Mouse (Mus musculus): ENCODE results near the gene Chga. TPM values are rescaled to one million over a fixed set of nuclear protein-coding genes. Genes with fewer than 3 reads are reported as not detected.

The Chga gene
- total RNA-seq, 2 experiments from 2014 or later: 123 to 138 TPM

DNA sequence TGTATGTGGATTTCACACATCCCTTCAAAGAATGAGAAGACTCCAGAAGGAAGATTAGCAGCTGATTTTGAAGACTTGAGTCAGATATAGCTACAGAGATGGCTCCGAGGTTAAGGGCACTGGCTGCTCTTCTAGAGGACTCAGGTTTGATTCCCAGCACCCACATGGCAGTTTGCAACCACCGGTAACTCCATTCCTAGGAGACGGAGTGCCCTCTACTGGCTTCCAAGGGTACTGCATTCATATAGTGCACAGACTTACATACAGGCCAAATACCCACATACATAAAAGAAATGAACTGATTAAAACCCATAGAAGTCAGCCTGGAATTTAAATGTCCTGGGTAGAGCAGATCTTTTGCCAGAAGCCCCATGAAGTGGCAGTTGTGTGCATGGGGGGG is 43.8 kb downstream of the Chga start:
- DNase-seq (ENCODE audit: low spot score in 2 of 2): no peak

DNA sequence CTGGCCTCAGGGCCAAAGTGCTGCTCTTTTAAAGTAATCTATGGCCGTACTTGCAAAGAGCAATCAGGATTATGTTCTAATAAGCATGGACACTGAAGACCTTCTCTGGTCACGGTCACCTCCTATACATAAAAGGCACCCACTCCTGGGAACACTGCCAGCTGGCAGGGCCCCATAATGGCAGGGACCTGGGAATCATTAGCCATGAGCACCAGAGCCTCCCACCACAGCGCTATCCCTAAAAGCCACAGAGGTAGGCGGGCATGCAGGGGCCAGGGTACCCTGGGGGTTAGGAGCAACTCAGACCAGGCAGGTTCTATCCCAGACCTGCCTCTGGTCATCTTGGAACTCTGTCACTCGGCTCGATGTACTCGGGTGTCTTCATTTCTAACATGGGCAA is 45.0 kb downstream of the Chga start:
- DNase-seq (ENCODE audit: low spot score in 2 of 2): no peak

DNA sequence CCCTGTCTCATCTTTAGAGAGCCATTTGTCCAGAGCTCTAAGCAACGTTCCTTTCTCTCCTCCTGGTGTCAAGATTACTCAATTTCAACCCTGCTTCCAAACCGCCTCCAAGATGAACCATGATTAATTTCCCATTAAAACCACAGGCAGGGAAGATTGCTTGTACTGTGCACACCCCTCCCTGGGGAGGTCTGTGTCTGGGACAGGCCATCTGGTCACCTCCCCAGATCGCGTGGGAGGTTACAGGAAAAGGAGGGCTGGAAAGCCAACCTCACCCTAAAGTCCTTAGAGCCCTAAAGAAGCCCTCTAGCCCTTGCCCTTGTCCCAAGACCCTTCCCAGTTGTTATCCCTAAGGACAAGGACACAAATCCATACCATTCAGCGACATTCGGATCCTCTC is 45.6 kb downstream of the Chga start:
- DNase-seq (ENCODE audit: low spot score in 2 of 2): no peak

DNA sequence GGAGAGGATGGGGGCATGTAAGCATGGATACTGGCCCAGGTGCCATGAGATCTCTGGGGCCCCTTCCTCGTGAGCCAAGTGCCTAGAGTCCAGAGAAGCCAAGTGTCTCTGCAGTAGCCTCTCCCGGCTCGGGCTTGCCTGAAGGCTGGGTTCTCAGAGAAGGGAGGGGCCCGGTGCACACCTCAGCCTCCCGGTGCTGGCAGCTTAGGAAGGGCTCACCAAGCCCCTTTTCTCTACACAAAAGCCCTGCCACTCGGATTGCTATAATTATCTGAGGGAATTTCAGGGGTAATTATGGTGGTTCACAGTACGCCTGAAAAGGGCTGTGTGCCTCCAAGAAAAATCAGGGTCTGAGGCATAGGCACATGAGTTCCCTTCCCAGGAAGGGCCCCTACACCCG is 47.1 kb downstream of the Chga start:
- no peak for DNase-seq (ENCODE audit: low spot score in 2 of 2)

DNA sequence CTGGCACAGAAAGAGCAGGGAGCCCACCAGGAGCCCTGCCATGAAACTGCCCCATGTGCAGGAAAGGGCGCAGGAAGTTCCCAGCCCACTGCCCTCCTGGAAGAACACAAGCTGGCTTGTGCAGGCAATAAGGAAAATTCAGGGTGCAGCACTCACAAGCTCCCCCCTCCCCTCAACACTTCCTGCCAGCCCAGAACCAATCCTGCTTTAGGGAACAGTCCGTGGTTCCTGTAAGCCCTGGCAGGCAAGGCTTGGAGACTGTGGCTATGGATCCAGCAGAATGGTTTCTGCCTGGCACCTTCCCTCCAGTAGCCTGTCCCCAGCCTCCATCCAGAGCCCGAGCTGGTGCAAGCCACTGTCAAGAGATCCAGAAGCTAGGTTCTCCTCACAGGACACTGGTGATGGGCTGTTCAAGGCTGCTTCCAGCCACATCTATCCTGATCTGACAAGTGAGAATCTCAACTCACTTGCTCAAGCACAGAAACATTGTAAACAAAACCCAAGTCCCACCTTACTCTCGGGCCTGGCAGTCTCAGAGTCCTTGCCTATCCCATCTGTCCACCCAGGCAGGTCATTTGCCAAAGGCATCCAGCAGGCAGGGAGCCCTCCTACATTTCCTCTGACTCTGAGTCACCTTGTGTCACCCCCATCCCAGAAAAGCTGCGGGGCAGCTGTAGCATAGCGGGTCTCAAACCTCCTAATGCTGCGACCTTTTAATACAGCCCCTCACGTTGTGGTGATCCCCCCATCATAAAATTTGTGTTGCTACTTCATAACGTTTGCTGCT is 47.7 kb downstream of the Chga start:
- no peak for DNase-seq (ENCODE audit: low spot score in 2 of 2)

DNA sequence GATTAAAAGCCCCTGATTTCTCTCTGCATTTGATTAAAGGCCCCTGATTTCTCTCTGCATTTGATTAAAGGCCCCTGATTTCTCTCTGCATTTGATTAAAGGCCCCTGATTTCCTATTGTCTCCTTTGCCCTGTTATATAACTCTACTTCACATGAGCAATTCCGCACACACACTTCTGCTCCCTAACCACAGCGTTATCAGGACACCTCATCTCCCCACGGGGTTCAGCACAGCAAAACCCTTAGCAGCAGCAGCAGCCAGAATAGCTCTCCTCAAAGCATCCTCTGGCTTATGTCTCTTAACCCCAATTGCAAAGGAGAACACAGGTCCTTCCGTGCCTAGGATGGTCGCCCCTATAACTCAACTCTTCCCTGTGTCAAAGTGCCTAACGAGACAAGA is 50.8 kb downstream of the Chga start:
- no peak for DNase-seq (ENCODE audit: low spot score in 2 of 2)

DNA sequence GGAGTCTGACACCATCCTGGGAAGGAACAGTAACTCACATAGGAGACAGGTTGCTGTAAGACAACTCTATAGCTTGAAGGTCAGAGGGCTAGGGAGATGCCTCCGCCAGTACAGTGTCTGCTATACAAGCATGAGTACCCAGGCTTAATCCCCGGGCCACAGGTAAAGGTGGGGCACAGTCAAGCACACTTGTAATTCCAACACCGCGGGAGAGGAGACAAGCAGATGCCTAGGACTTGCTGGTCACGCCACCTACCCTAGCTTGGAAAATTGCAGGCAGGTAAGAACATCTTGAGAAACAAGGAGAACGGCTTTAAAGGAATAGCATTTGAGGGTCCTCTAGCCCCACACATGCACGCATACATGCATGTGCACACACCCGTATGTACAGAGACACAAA is 52.3 kb downstream of the Chga start:
- DNase-seq (ENCODE audit: low spot score in 2 of 2): no peak

DNA sequence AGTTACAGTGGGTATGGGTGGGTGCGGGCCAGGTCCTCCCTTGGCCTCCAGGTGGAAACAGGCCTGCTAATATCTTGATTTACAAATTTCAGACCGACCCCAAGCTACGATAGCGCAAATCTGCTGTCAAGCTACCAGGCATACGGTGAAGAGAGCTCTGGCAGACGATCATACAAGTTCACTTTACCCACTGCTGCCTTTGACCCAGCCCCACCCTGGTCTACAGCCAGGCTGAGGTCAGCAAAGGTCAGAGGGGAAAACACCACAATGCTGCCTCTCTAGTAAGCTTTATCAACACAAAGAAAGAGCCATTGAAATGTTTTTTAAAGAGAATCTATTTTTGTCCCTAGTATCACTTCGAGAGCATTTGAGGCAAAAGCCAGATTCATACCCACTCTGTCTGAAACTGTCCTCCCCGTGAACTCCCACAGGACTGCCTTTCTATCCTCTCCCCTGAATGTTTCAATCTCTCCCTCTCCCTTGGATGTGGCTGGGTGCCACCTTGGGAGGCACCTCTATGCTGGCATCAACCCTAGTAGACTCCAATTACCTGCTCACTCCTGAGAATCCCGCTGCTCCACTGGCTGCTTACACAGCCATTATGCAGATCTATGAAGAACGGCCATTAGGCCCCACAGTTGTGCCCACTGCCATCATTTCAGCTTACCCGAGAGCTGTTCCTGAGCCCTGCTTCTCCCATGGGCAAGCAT is 53.2 kb downstream of the Chga start:
- no peak for DNase-seq (ENCODE audit: low spot score in 2 of 2)

DNA sequence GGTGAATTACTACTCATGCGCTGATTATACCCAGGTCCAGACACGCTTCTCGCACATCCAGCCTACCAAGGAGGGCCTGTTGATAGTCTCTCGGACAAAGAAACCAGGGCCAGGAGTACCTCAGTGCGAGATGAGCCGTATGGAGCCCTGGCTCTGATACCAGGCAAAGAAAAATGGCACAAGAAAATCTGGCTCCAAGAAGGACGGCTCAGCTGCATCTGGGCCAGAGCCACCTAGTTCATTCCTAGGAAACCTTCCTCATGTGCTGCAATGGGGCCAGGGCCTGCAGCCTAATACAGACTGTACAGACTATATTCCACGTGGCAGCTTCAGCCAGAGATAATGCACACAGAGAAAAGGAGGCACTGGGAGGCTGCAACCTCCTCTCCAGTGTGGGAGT is 56.2 kb downstream of the Chga start:
- DNase-seq (ENCODE audit: low spot score in 2 of 2): no peak

DNA sequence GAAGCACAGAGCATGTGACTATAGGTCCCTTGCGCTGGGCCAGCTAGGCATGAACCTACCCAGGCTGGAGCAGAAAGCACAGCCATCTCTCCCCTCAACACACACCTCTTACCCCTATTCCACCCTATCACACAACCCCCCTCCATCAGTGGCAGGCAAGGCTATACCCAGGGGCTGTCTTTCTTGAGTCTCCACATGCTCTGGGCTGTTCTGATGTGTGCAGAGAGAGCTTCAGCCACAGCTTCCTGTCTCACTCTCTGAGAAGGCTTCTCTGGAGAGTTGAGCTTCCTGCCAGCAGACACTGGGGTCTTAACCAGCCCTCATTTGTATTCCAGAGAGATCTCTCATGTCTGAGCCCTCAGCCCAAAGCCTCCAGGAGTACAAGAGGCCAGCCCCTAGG is 57.7 kb downstream of the Chga start:
- DNase-seq (ENCODE audit: low spot score in 2 of 2): no peak

DNA sequence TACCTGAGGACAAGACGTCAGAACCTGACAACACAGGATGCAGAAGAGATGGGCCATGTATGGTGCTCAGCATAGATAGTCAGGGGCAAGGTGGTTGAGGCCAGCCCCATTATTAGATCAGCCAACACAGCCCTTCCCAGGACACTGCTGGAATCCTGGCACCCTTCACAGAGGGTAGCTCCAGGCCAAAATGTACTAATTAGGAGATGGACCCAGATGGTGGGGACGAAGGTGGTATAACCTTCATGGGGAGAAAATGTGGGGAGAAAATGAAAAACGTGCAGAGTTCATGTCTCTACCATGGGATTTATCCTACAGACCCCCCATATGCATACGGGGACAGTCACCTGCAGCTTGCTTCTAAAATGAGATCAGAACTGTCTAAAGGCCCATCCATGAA is 58.6 kb downstream of the Chga start:
- no peak for DNase-seq (ENCODE audit: low spot score in 2 of 2)

Other genes with a start within 250 kb of the Chga start
- 10 to 100 TPM; 83.6 to 85.4 TPM for gene Lgmn, start 115.2 kb upstream of the Chga start, total RNA-seq (2021)
- gene Golga5, start 85.8 kb upstream of the Chga start, total RNA-seq (2021): 10 to 100 TPM; 25.1 to 28.0 TPM
- 10 to 100 TPM; 69.2 to 70.5 TPM for gene Itpk1, start 150.0 kb downstream of the Chga start, total RNA-seq (2021)
- gene Moap1, start 188.7 kb downstream of the Chga start, total RNA-seq (2021): 10 to 100 TPM; 23.5 to 26.6 TPM
- gene Tmem251, start 188.8 kb downstream of the Chga start, total RNA-seq (2021): 1 to 10 TPM; 4.9 to 5.1 TPM
- gene Gm28051, start 202.8 kb downstream of the Chga start, total RNA-seq (2021): not detected
- gene Gon7, start 202.8 kb downstream of the Chga start, total RNA-seq (2021): 10 to 100 TPM; 14.2 to 14.6 TPM
- gene Ubr7, start 203.0 kb downstream of the Chga start, total RNA-seq (2021): 10 to 100 TPM; 31.6 to 32.5 TPM
- gene Gm20604, start 203.7 kb downstream of the Chga start, total RNA-seq (2021): 10 to 100 TPM; 12.6 to 15.5 TPM

All from layer of hippocampus, adult 18-20 months (tissue).